ENCODE assay signal across 28 mouse cellular contexts in the genomic region with DNA sequence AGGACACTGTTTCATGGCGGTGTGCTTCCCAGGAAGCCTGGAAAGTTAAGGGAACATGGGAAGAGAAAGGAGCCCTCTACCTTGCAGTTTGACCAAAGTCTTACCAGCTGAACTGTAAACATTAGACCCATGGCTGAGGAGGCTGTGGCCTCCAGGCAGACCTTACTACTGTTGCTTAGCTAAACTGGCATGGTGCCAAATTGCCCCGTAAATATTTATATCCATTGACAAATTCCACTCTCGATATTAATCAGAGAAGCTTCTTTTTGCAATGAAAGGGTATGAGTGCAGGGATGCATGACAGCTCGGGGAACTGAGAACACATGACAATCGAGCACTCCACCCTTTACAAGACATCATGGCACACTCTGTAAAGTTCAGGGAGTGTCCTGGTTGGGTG.
"Had no signal": no experiment of that assay in that cellular context is flagged by ENCODE, and none has a peak within 500 bp of the region (broad histone marks: within the 10 kb centered on the region; RNA-seq: fewer than 3 reads in every experiment).

No protein-coding gene starts in this region.

- H3K9ac ChIP-seq: forebrain, postnatal 0 days; heart, embryonic 13.5 days; heart, embryonic 15.5 days; hindbrain, embryonic 12.5 days; hindbrain, embryonic 14.5 days; intestine, embryonic 15.5 days; kidney, embryonic 15.5 days; limb, embryonic 12.5 days had no signal

- H3K4me1 ChIP-seq: hindbrain, embryonic 12.5 days; intestine, embryonic 15.5 days; kidney, embryonic 15.5 days; limb, embryonic 10.5 days; limb, embryonic 12.5 days had no signal

- H3K27me3 ChIP-seq: heart, embryonic 13.5 days; heart, embryonic 15.5 days; hindbrain, embryonic 12.5 days; intestine, embryonic 15.5 days; kidney, embryonic 15.5 days; limb, embryonic 12.5 days had no signal

- ATAC-seq: forebrain, postnatal 0 days; hindbrain, embryonic 16.5 days; inflammation-experienced regulatory T-cells, adult 6 months; intestine, embryonic 15.5 days; intestine, postnatal 0 days had no signal

- DNase-seq: forebrain, postnatal 0 days; gastrocnemius, postnatal 14 days; gastrocnemius, postnatal 36 days; heart, adult 11 months; heart, adult 2 months; heart, postnatal 14 days; heart, postnatal 36 days; kidney, adult 18-20 months; kidney, adult 8-10 months; kidney, postnatal 25 days; kidney, postnatal 4 days; liver had no signal

- H3K4me3 ChIP-seq: heart, adult 2 months; heart, embryonic 13.5 days; heart, embryonic 15.5 days; hindbrain, embryonic 10.5 days; hindbrain, embryonic 12.5 days; intestine, embryonic 15.5 days; kidney, embryonic 15.5 days; layer of hippocampus, adult 2 months; left cerebral cortex, adult 2 months; limb, embryonic 10.5 days; limb, embryonic 12.5 days had no signal

- H3K4me2 ChIP-seq: heart, embryonic 11.5 days; heart, embryonic 13.5 days; heart, embryonic 15.5 days; hindbrain, embryonic 12.5 days; hindbrain, embryonic 14.5 days; intestine, embryonic 15.5 days; kidney, embryonic 15.5 days; limb, embryonic 12.5 days had no signal

- H3K27ac ChIP-seq: heart, adult 2 months; heart, embryonic 13.5 days; heart, embryonic 15.5 days; hindbrain, embryonic 10.5 days; hindbrain, embryonic 12.5 days; hindbrain, embryonic 14.5 days; intestine, embryonic 15.5 days; kidney, embryonic 15.5 days; kidney, postnatal 0 days; layer of hippocampus, adult 2 months; left cerebral cortex, adult 2 months; limb, embryonic 10.5 days; limb, embryonic 12.5 days had no signal

- H3K9me3 ChIP-seq: heart, embryonic 13.5 days; heart, embryonic 15.5 days; hindbrain, embryonic 10.5 days; hindbrain, embryonic 12.5 days; intestine, embryonic 15.5 days; kidney, embryonic 15.5 days; limb, embryonic 10.5 days had no signal

- H3K36me3 ChIP-seq: heart, embryonic 13.5 days; heart, embryonic 15.5 days; hindbrain, embryonic 10.5 days; hindbrain, embryonic 12.5 days; intestine, embryonic 15.5 days; kidney, embryonic 15.5 days; limb, embryonic 10.5 days; limb, embryonic 12.5 days had no signal
